Mouse (Mus musculus) megakaryocyte, embryonic 14.5 days (primary cell): ENCODE results near the gene Ppt2.

ENCODE experiments used
- FLI1 ChIP-seq: IDR thresholded peaks from 2 replicates; pipeline ENCODE4 v1.6.1; 2012; ENCODE audit warnings: low read length, inconsistent platforms, mixed read lengths
- GATA1 ChIP-seq: IDR thresholded peaks from 3 replicates; pipeline ENCODE4 v1.6.1; 2012; ENCODE audit warnings: mixed read lengths, low read length, inconsistent platforms, borderline replicate concordance

- TF ChIP-seq GATA1 (no peak), FLI1 (no peak)
These were observed 31.0 kb upstream of the Ppt2 start for GRCm38 (mm10) chr17:34659181-34659896.
